Mouse (Mus musculus): ENCODE measurements around the gene 4833420G17Rik.
"Not testable (repeated sequence)": the region's sequence is repeated elsewhere in the genome, so short reads cannot be mapped to it uniquely, and the experiment has no call there.

4833420G17Rik gene

GRCm38 (mm10) chr13:119462596-119463560 lies at the start of gene 4833420G17Rik:
TSS of gene 4833420G17Rik (plus strand) at chr13:119462768.
- peak; percentile 81 for DNase-seq

GRCm38 (mm10) chr13:119413026-119413425 lies 49.5 kb upstream of the 4833420G17Rik start:
- DNase-seq, result no peak

GRCm38 (mm10) chr13:119418479-119418878 lies 44.1 kb upstream of the 4833420G17Rik start:
- no peak for DNase-seq

GRCm38 (mm10) chr13:119430164-119430563 lies 32.4 kb upstream of the 4833420G17Rik start:
- no peak for DNase-seq

GRCm38 (mm10) chr13:119432041-119432440 lies 30.5 kb upstream of the 4833420G17Rik start:
- no peak for DNase-seq

GRCm38 (mm10) chr13:119434359-119434758 lies 28.2 kb upstream of the 4833420G17Rik start:
- DNase-seq, result no peak

GRCm38 (mm10) chr13:119442244-119442643 lies 20.3 kb upstream of the 4833420G17Rik start:
- no peak for DNase-seq

- no peak for DNase-seq
Observed at GRCm38 (mm10) chr13:119453563-119453962, 9.0 kb upstream of the 4833420G17Rik start.

- no peak for DNase-seq
Observed at GRCm38 (mm10) chr13:119455082-119455481, 7.5 kb upstream of the 4833420G17Rik start.

GRCm38 (mm10) chr13:119456342-119456741 lies 6.2 kb upstream of the 4833420G17Rik start:
- DNase-seq, result no peak

- DNase-seq, result no peak
Observed at GRCm38 (mm10) chr13:119461900-119462595, 520 bp upstream of the 4833420G17Rik start.

GRCm38 (mm10) chr13:119476631-119477030 lies 14.1 kb downstream of the 4833420G17Rik start:
- no peak for DNase-seq

- DNase-seq, result no peak
Observed at GRCm38 (mm10) chr13:119477789-119478188, 15.2 kb downstream of the 4833420G17Rik start.

GRCm38 (mm10) chr13:119487354-119487753 lies 24.8 kb downstream of the 4833420G17Rik start:
- no peak for DNase-seq

GRCm38 (mm10) chr13:119487880-119488580 lies 25.5 kb downstream of the 4833420G17Rik start, which contains the start of the genes Tmem267 and 3110070M22Rik:
TSS of gene Tmem267 (plus strand) at chr13:119488039.
TSS of gene 3110070M22Rik (minus strand) at chr13:119488383.
- peak; percentile 86 for DNase-seq

- not testable (repeated sequence) for DNase-seq
Observed at GRCm38 (mm10) chr13:119492083-119492482, 29.5 kb downstream of the 4833420G17Rik start.

GRCm38 (mm10) chr13:119494938-119495337 lies 32.4 kb downstream of the 4833420G17Rik start:
- DNase-seq, result not testable (repeated sequence)

Data from cerebellum, adult 8-10 months (tissue).